Mouse (Mus musculus): Measurements from ENCODE around the gene Naaladl2.

Naaladl2 gene

DNA sequence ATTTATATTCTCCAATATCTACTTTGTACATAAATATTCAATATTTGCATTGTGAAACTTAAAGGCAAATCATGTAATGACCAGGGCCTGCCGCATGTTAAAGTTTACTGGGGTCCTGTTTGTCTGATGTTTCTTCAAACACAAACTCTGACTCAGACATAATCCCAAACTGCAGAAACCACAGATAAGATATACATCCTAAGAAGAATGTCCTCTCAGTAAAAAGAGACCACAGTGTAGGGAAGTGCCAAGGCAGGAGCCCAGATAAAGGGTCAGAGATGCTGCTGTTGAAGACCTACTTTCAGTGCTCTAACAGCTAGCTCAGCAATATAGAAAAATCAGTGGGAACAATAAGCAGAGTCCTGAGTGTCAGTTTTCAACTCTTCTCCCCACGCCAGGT is 201.9 kb downstream of the Naaladl2 start:
- no peak for DNase-seq (ENCODE audit: low spot score in 2 of 2)

DNA sequence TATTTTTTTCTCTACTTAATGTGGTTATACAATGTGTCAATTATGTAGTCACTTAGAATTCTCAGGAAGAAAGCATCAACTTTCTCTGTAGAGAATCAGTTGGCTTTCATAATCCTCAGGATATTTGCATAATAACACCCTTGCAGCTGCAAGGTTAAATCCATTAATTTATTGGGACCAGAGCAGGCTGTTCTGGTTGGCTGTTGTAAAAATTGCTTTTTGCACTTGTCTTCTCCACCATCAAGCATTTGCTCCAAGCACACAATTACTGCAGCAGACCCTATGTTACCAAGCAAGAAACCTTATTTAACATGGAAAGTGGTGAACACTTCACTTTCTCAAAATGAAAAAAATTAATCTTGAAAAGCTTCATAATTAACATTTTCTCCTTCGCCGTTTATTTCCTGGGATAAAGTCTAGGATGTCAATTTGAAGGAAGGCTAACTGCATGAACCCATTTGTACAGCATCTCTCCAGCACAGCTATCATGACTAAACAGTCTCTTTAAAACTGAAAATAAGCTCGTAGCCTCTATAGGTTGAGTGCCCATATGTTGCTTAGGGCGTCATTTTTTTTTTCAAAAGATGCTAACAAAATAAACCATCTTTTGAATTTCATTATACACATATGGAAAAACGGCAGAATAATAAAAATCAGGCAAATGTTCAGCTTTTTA is 205.4 kb downstream of the Naaladl2 start:
- DNase-seq (ENCODE audit: low spot score in 2 of 2), result no peak

DNA sequence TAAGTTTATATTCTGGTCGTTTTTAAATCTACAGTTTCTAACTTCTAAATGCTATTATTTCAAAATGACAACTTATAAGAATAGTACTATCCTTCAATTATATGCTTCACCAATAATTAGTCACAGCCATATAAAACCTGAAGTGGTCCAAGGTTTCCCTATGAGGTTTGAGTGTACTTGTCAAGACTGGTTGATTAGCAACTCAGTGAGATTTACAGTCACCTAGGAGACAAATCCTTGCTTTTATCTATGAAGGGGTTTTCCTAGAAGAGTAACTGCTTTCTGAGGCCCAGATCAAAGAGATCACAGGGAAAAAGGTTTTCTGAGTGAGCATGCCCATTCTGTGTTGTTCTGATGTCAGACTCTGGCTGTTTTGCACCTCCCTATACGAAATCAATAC is 222.2 kb downstream of the Naaladl2 start:
- DNase-seq (ENCODE audit: low spot score in 2 of 2), result no peak

DNA sequence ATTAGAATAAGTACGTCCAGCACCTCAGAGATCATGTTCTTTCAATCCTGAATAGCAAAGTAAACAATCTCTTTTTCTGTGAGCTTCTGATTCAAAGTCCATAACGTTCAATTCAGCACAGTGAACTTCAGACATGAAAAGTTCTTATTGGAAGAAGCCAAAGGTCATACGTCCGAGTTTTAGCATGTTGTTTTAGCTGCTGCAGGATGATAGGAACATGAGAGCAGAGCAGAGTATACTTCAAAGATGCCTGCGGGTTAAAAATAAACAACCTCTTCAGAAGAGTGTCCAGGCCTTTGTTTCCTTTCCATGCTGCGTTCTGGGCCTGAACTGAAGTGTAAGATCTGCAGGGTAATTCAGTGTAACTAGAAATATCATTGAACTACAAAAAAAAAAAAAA is 222.7 kb downstream of the Naaladl2 start:
- no peak for DNase-seq (ENCODE audit: low spot score in 2 of 2)

- no peak for DNase-seq (ENCODE audit: low spot score in 2 of 2)
Observed at GRCm38 (mm10) chr3:24905425-24905960, 238.6 kb downstream of the Naaladl2 start.

- DNase-seq (ENCODE audit: low spot score in 2 of 2), result no peak
Observed at GRCm38 (mm10) chr3:24888801-24889200, 255.3 kb downstream of the Naaladl2 start.

DNA sequence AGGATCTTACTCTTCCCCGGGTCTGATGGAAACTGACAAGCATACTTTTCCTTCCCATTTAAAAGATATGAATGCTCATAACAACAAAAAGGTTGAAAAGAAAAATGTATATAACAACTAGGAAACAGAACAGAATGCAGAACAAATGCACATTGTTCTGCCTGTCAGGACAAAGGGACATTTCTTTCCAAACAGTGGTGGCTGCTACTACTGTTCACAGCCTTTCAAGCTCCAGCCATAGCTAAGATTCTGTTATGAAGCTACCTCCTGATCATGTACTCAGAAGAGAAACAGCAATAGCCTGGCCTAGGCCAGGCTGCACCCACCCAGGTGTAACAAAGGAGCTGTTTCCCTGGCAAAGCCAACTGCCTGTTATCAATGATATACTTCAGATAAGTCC is 271.8 kb downstream of the Naaladl2 start:
- DNase-seq (ENCODE audit: low spot score in 2 of 2), result no peak

DNA sequence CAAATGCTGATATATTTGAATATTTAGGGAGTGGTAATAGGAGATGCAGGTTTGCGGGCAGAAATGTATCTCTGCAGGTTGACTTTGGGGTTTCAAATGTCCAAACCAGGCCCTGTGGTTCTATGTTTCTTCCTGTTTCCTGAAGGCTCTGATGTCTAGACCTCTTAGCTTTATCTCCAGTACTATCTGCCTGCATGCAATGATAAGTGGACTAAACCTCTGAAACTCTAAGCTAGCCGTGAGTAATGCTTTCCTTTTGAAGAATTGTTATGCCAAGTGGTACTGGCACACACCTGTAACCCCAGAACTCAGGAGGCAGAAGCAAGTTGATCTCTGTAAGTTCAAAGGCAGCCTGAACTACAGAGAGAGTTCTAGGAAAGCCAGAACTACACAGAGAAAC is 291.1 kb downstream of the Naaladl2 start:
- no peak for DNase-seq (ENCODE audit: low spot score in 2 of 2)

GRCm38 (mm10) chr3:24796739-24797138 is 347.3 kb downstream of the Naaladl2 start:
- DNase-seq (ENCODE audit: low spot score in 2 of 2), result no peak

- no peak for DNase-seq (ENCODE audit: low spot score in 2 of 2)
Observed at GRCm38 (mm10) chr3:24787451-24788148, 356.5 kb downstream of the Naaladl2 start.

- DNase-seq (ENCODE audit: low spot score in 2 of 2), result no peak
Observed at GRCm38 (mm10) chr3:24784108-24784507, 360.0 kb downstream of the Naaladl2 start.

DNA sequence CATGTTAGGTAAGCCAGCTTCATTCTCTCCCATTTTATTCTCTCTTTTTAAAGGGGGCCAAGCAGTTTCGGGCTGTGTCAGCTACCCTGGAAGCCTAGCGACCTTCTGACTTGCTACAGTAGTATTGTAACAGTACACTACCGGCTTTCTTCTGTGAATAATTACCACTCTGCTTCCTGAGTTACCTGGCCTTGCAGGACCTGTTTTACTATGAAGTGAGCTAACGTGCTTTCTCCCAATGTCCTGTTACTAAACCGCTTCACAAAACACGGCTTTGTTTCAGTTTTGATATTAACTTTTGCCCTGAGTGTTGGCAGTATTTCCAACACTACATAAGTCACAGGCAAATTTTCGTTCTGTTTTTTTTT is 360.6 kb downstream of the Naaladl2 start:
- no peak for DNase-seq (ENCODE audit: low spot score in 2 of 2)

DNA sequence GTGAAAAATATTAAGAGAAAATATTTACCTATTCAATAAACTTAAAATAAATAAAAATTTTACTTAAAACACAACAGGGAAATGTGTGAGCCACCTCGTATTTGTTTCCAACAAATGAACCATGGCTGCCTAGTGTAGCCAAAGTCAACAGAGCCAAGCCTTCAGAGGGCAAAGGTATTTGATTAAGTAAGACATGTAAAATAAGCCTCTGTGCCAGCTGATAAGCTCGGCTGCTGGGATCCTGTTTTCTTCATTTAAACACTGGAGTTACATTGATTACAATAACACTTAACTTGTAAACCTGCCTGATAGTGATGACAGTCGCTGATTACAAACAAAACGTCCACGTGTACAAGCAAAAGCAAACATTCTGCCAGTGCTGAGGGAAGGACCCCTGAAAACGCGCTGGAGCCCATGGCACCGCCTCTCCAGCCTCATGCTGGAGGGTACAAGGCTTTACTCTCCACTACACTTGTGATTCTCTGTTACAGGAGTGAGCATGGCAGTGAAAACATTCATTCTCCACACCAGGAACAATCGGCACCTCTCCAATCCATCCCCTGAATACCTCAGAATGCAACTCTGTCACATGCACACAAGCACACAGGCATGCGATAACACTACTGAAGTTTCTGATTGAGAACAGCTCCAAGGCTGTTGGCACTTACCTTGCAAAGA is 361.1 kb downstream of the Naaladl2 start:
- DNase-seq (ENCODE audit: low spot score in 2 of 2), result no peak

GRCm38 (mm10) chr3:24781687-24782086 is 362.4 kb downstream of the Naaladl2 start:
- no peak for DNase-seq (ENCODE audit: low spot score in 2 of 2)

- no peak for DNase-seq (ENCODE audit: low spot score in 2 of 2)
Observed at GRCm38 (mm10) chr3:24778416-24778815, 365.6 kb downstream of the Naaladl2 start.

DNA sequence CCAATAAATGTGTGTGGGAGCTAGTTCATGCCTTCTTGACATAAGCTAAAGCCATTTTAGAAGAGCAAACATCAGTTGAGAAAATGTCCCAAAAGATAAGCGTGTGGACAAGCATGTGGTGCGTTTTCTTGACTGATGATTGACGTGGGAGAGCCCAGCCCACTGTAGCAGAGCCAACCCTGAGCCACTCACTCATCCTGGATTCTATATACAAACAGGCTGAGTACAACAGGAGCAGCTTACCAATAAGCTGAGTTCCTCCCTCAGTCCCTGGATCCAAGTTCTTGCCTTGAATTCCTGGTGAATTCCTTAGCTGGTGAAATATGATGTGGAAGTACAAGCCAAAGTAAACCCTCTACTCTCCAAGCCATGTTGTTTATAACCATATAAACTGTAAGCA is 395.0 kb downstream of the Naaladl2 start:
- no peak for DNase-seq (ENCODE audit: low spot score in 2 of 2)

DNA sequence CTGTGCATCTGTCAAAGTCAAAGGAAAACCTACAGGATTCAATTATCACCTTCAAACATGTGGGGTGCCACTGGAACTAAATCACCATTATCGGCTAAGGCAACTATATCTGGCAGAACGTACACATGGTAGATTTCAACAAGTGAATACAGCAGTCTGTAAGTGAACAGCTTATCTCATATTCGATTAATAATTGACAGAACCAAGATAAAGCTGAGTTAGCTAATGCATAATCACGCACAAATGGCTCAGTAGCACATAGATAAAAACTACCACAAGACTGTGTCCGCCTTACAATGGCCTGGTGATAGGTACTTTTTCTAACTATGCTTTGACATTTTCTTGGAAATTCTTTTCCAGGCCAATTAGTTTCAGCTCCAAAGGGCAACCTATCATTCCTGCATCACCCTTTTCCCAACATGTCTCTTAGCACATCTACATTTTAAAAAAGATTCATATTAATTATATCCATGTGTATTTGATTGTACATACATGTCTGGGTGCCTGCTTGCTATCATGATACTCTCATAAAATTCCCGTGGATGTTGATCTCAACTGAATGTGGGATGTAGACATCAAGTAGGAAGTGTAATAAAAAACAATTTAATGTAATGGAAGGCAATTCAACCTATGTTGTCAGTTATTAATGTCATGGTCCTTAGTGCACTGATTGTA is 396.7 kb downstream of the Naaladl2 start:
- no peak for DNase-seq (ENCODE audit: low spot score in 2 of 2)

DNA sequence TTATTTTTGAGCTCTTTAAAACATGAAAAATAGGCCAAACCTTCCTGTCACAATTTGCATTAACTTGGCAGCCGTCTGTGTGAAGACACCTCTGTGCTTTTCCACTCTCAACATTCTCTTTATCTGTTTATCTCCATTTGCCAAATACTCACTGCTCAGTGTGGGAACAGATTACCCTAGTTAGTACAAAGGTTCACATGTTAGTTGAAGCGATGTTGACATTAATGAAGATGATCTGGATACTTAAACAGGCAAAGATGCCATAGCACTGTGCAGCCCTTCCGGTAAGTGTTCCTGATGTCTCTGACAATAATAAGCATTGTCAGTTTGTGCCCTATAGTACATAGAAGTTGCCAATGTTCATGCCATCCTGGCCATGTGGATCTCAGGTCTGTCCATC is 400.1 kb downstream of the Naaladl2 start:
- no peak for DNase-seq (ENCODE audit: low spot score in 2 of 2)

DNA sequence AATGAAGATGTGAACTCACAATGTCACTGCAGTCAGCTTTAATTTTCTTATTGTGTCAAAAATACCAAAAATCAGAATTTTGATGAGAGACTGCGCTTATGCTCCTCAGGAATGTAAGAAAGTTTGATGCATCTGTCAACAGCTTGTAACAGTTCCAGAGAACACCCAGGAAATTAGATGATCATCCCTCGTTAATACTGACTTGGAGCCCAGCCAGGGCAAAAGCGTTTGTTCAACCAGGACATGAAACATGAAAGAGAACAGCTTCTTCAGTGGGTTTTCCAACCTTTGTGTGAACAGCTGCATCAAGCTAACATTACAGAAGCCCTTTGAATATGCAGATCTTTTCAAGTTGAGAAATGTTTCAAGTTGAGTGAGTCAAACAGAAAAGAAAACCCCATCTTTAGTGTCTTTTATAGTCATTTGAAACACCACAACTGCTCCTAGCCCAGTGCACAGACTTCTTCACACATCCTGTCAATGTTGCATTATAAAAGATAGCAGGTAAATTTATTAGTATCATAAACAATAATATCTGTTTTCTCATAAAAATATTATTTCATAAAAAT is 424.8 kb downstream of the Naaladl2 start:
- no peak for DNase-seq (ENCODE audit: low spot score in 2 of 2)

DNA sequence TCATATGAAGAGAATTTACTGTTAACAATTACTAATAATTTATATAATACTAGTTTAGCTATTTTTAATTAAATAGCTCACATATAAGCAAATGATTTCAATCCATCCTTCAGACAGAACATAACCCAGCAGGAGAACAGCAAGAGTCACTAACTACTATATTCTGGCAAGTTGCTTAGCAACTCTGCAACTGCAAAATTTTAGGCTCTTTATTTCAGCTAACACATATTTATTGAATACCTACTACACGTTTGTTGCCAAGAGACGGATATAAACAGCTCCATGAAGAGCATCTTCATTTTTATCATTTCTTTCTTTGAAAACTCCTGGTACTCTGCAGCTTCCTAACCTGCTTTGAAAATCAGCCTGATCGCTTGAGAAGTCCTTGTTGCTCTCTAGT is 429.3 kb downstream of the Naaladl2 start:
- no peak for DNase-seq (ENCODE audit: low spot score in 2 of 2)

- DNase-seq (ENCODE audit: low spot score in 2 of 2), result no peak
Observed at GRCm38 (mm10) chr3:24705778-24706423, 438.2 kb downstream of the Naaladl2 start.
